Mouse (Mus musculus) thymus, postnatal 10 days (tissue): ENCODE measurements around the gene Slc22a22.

Experiments used
- DNase-seq, 2 experiments: peaks; one replicate each; pipeline ENCODE4 v3.0.0; 2021; ENCODE audit warnings: low spot score in 2 of 2

The Slc22a22 gene

GRCm38 (mm10) chr15:57477525-57477924 is at the start of gene Slc22a22:
TSS of gene Slc22a22 (minus strand) at chr15:57477625.
- DNase-seq = no peak

- DNase-seq = no peak
Observed at GRCm38 (mm10) chr15:57523510-57524298, 46.3 kb upstream of the Slc22a22 start.

GRCm38 (mm10) chr15:57522160-57522559 is 44.7 kb upstream of the Slc22a22 start:
- no peak for DNase-seq

- DNase-seq = no peak
Observed at GRCm38 (mm10) chr15:57509185-57510172, 32.1 kb upstream of the Slc22a22 start.

- peak; percentile 16 to 72 for DNase-seq
Observed at GRCm38 (mm10) chr15:57508242-57509184, 31.1 kb upstream of the Slc22a22 start.

GRCm38 (mm10) chr15:57504126-57504705 is 26.8 kb upstream of the Slc22a22 start:
- DNase-seq = no peak

GRCm38 (mm10) chr15:57503656-57504055 is 26.2 kb upstream of the Slc22a22 start:
- no peak for DNase-seq

GRCm38 (mm10) chr15:57501559-57501958 is 24.1 kb upstream of the Slc22a22 start:
- no peak for DNase-seq

- DNase-seq = no peak
Observed at GRCm38 (mm10) chr15:57496106-57496505, 18.7 kb upstream of the Slc22a22 start.

- no peak for DNase-seq
Observed at GRCm38 (mm10) chr15:57482509-57482908, 5.1 kb upstream of the Slc22a22 start.

GRCm38 (mm10) chr15:57471648-57472047 is 5.8 kb downstream of the Slc22a22 start:
- DNase-seq = no peak

- no peak for DNase-seq
Observed at GRCm38 (mm10) chr15:57465996-57466395, 11.4 kb downstream of the Slc22a22 start.

- DNase-seq = no peak
Observed at GRCm38 (mm10) chr15:57465061-57465460, 12.4 kb downstream of the Slc22a22 start.

GRCm38 (mm10) chr15:57464066-57464465 is 13.4 kb downstream of the Slc22a22 start:
- no peak for DNase-seq

GRCm38 (mm10) chr15:57461284-57461683 is 16.1 kb downstream of the Slc22a22 start:
- no peak for DNase-seq

GRCm38 (mm10) chr15:57457374-57457773 is 20.1 kb downstream of the Slc22a22 start:
- DNase-seq = no peak

GRCm38 (mm10) chr15:57434710-57435404 is 42.6 kb downstream of the Slc22a22 start:
- DNase-seq = no peak

- no peak for DNase-seq
Observed at GRCm38 (mm10) chr15:57408498-57408897, 68.9 kb downstream of the Slc22a22 start.

- DNase-seq = no peak
Observed at GRCm38 (mm10) chr15:57398439-57399148, 78.8 kb downstream of the Slc22a22 start.

- DNase-seq = no peak
Observed at GRCm38 (mm10) chr15:57394053-57394452, 83.4 kb downstream of the Slc22a22 start.
